Mouse (Mus musculus) midbrain, embryonic 10.5 days (tissue): ENCODE data around the gene Senp3. TPM values are rescaled to one million over a fixed set of nuclear protein-coding genes. Genes with fewer than 3 reads are reported as not detected.
"Not testable (repeated sequence)": the region's sequence is repeated elsewhere in the genome, so short reads cannot be mapped to it uniquely, and the experiment has no call there.

ENCODE experiments used
- DNase-seq: peaks from one replicate; pipeline ENCODE4 v3.0.0-alpha.2; 2017; ENCODE audit warnings: low spot score
- H3K27ac ChIP-seq: fragments of 300-500 bp; sonication (generic); replicated peaks from 2 replicates; pipeline ENCODE4 v1.5.1; 2016; ENCODE audit warnings: mild to moderate bottlenecking
- H3K27me3 ChIP-seq: fragments of 300-500 bp; sonication (generic); 2 replicates; pipeline ENCODE4 v1.6.1; 2016; ENCODE audit warnings: low read depth, mild to moderate bottlenecking; ENCODE audit not compliant: poor library complexity, severe bottlenecking
- H3K36me3 ChIP-seq: fragments of 300-500 bp; sonication (generic); 2 replicates; pipeline ENCODE4 v1.6.1; 2016; ENCODE audit warnings: mild to moderate bottlenecking, moderate library complexity
- H3K4me1 ChIP-seq: fragments of 300-500 bp; sonication (generic); 2 replicates; pipeline ENCODE4 v1.6.1; 2016
- H3K4me3 ChIP-seq: fragments of 300-500 bp; sonication (generic); 2 replicates; pipeline ENCODE4 v1.5.1; 2016; ENCODE audit warnings: mild to moderate bottlenecking, moderate library complexity
- H3K9me3 ChIP-seq: fragments of 300-500 bp; sonication (generic); replicated peaks from 2 replicates; pipeline ENCODE4 v1.6.1; 2016; ENCODE audit warnings: mild to moderate bottlenecking
- WGBS: fragments of 180-500 bp; shearing (Covaris S2); methylation state at CpG from one replicate; pipeline ENCODE4 v1.1.7; 2016; 5-methylcytosine and 5-hydroxymethylcytosine counted together
- polyA plus RNA-seq: library from polyadenylated mRNA; unstranded; fragments of >200 nt; fragmentation: Nextera tagmentation; extraction: Ambion mirVana; gene quantifications from 2 replicates; pipeline ENCODE4 v1.2.1, GENCODE M21; 2016

The Senp3 gene
- polyA plus RNA-seq, 1 experiment from 2014 or later, result 112 TPM

- peaks cover 96% of the 10 kb centered on the region for H3K36me3 ChIP-seq
- peak; percentile 73 for DNase-seq
- H3K4me1 ChIP-seq, result peaks cover 39% of the 10 kb centered on the region
- H3K4me3 ChIP-seq, result peak within 1 kb of the TSS; percentile 10; the same call in 1 of the 2 replicates
- WGBS, result 27% methylated on average over 34 of the region's 34 CpGs
- H3K9me3 ChIP-seq, result no peaks in the 10 kb centered on the region
- H3K27me3 ChIP-seq, result no peaks in the 10 kb centered on the region
- H3K27ac ChIP-seq, result 0 out of 2 replicates have a peak within 1 kb of the TSS, but pooled peaks have one; percentile 28
Measured at GRCm38 (mm10) chr11:69655264-69656064, 26.4 kb downstream of the Senp3 start, which contains the start of gene Sox15. Sox15 (plus strand) TSS chr11:69655314.

GRCm38 (mm10) chr11:69654760-69655159 is 27.1 kb downstream of the Senp3 start:
- H3K36me3 ChIP-seq, result peaks cover 96% of the 10 kb centered on the region
- H3K9me3 ChIP-seq, result no peaks in the 10 kb centered on the region
- H3K27ac ChIP-seq, result 0 out of 2 replicates have a peak overlapping the region, but pooled peaks have one; percentile 28
- 53% methylated on average over 9 of the region's 9 CpGs for WGBS
- no peaks in the 10 kb centered on the region for H3K27me3 ChIP-seq
- no peak overlapping the region for H3K4me3 ChIP-seq
- no peak for DNase-seq
- peaks cover 39% of the 10 kb centered on the region for H3K4me1 ChIP-seq

DNA sequence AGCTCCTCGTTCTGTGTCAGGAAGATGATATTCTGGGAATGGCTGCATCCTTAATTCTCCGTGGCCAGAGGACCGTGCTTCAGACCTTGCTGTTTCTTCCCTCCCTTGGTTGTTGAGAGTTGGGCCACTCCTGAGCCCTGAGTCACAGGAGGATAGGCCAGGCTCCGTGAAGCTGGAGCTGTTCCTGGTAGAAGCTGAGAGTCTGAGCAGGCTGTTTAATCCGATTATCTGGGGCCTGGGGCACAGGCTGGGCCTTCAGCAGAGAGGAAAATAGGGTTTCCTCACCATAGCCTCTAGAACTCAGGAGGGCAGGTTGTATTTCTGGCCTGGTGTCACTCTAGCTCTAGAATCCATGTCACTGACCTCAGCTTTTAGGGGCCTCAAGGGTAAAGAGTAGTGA is 28.5 kb downstream of the Senp3 start:
- WGBS, result 69% methylated on average over 5 of the region's 5 CpGs
- no peaks in the 10 kb centered on the region for H3K27me3 ChIP-seq
- H3K36me3 ChIP-seq, result peaks cover 97% of the 10 kb centered on the region
- no peak overlapping the region for H3K27ac ChIP-seq
- DNase-seq, result no peak
- H3K4me3 ChIP-seq, result no peak overlapping the region; the same call in 1 of the 2 replicates
- H3K4me1 ChIP-seq, result peaks cover 39% of the 10 kb centered on the region
- no peaks in the 10 kb centered on the region for H3K9me3 ChIP-seq

DNA sequence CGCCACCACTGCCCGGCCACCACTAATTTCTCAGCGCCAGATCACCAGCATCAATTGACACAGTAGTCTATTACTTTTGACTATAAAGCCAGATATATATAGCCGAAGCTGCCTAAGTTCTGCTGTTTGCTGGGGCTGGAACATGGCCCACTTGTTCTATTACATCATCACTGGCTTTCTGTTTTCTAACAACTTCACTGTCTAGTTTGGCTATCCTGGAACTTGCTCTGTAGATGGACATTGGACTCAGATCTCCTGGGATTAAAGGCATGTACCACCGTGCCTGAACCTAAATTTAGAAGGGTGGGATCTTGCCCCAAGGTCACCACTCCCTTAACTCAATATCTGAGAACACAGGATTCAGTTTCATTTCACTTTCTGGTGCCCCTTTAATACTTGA is 36.0 kb downstream of the Senp3 start:
- H3K27ac ChIP-seq, result no peak overlapping the region
- H3K4me1 ChIP-seq, result no peaks in the 10 kb centered on the region
- no peaks in the 10 kb centered on the region for H3K9me3 ChIP-seq
- H3K36me3 ChIP-seq, result peaks cover 99% of the 10 kb centered on the region
- 96% methylated on average over 5 of the region's 5 CpGs for WGBS
- DNase-seq, result no peak
- no peak overlapping the region for H3K4me3 ChIP-seq
- no peaks in the 10 kb centered on the region for H3K27me3 ChIP-seq

- Histone ChIP-seq H3K9me3 (no peaks in the 10 kb centered on the region), H3K27ac (no peak overlapping the region), H3K4me1 (peaks cover 34% of the 10 kb centered on the region), H3K36me3 (peaks cover 57% of the 10 kb centered on the region), H3K27me3 (no peaks in the 10 kb centered on the region), H3K4me3 (no peak overlapping the region)
- 94% methylated on average over 3 of the region's 3 CpGs for WGBS
- DNase-seq, result no peak
Measured at GRCm38 (mm10) chr11:69635471-69635870, 46.4 kb downstream of the Senp3 start.

- DNase-seq, result no peak
- Histone ChIP-seq H3K36me3 (peaks cover 36% of the 10 kb centered on the region), H3K27ac (peak overlapping the region; percentile 98), H3K9me3 (no peaks in the 10 kb centered on the region), H3K27me3 (no peaks in the 10 kb centered on the region), H3K4me3 (peak overlapping the region; percentile 99), H3K4me1 (peaks cover 34% of the 10 kb centered on the region)
- WGBS, result 1% methylated on average over 48 of the region's 50 CpGs
Measured at GRCm38 (mm10) chr11:69633128-69633866, 48.6 kb downstream of the Senp3 start.

DNA sequence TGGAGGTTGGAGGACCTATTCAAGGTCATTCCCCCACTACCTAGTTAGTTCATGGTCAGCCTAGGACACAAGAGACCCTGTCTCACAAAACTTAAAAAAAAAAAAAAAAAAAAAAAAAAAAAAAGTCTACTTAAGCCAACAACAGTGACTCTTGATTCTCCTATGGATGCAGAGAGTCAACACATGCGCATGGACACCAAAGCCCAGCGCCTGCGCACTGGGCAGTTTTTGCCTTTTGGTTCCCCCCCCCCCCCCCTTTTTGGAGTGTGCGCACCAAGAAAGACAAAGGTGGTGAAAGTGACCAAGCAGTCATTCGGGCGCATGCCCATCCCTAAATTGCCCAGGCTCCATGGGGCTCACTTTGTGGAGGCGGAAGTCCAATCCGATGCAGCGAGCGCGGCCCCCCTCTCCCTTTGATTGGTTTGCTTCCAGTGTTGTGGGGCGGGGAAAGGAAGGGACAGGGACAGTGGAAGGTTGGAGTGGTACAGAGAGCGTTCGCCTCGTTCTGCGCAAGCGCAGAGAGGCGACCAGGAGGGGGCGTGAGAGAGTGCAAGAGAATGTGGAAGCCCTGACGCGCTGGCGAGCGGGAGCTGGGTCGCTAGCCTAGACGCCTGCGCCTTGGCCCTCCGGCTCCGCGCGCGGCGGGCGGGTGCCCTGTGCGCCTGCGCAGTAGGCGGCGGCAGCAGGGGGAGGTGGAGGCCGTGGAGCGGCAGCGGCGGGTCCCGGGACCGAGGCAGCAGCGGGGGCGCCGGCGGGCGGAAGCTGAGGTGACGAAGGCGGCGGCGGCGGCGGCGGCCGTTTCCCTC is 49.4 kb downstream of the Senp3 start, which contains the start of gene Fxr2:
Fxr2 (plus strand) TSS at position 707 of the 806 bp plus-strand sequence.
- DNase-seq, result peak; percentile 100
- H3K27ac ChIP-seq, result peak within 1 kb of the TSS; percentile 98
- peaks cover 34% of the 10 kb centered on the region for H3K4me1 ChIP-seq
- peak within 1 kb of the TSS; percentile 99 for H3K4me3 ChIP-seq
- H3K27me3 ChIP-seq, result no peaks in the 10 kb centered on the region
- WGBS, result under 1% methylated on average over 50 of the region's 56 CpGs
- H3K36me3 ChIP-seq, result peaks cover 28% of the 10 kb centered on the region
- no peaks in the 10 kb centered on the region for H3K9me3 ChIP-seq

DNA sequence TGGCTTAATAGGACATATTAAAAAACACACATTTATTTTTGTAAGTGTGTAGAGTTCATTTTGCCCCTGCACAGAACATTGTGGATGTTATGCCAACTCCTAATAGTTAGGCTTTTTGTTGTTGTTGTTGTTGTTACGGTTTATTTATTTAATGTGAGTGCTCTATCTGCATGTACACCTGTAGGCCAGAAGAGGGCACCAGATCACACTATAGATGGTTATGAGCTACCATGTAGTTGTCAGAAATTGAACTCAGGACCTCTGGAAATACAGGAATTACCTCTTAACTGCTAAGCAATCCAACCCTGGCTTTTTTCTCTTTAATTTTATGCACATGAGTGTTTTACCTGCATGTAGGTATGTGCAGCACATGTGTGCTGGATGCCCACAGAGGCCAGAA is 52.1 kb downstream of the Senp3 start:
- WGBS, result 59% methylated on average over 1 of the region's 1 CpGs
- Histone ChIP-seq H3K27me3 (no peaks in the 10 kb centered on the region), H3K36me3 (peaks cover 4% of the 10 kb centered on the region; the same call in 1 of the 2 replicates), H3K4me3 (no peak overlapping the region), H3K27ac (no peak overlapping the region), H3K4me1 (peaks cover 25% of the 10 kb centered on the region), H3K9me3 (no peaks in the 10 kb centered on the region)
- no peak for DNase-seq

DNA sequence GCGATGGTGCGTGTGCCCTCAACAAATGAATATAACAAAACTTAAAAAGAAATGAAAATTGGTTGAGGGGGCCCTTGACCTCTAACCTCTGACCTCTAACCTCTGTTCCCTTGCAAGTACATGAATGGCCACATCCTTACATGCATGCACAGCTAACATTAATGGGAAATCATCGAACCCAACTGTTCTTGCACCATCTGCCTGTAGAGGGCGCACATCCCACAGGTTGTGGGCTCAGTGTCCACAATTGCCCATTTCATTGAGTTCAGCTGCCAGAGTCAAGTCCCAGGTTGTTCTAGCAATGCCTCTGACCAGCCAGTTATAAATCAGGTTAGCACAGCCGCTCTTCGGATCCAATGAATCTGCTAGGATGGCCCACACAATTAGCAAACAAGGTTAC is 53.6 kb downstream of the Senp3 start:
- no peaks in the 10 kb centered on the region for H3K27me3 ChIP-seq
- no peak overlapping the region for H3K27ac ChIP-seq
- H3K4me3 ChIP-seq, result no peak overlapping the region
- peak; percentile 83 for DNase-seq
- H3K36me3 ChIP-seq, result no peaks in the 10 kb centered on the region
- H3K9me3 ChIP-seq, result no peaks in the 10 kb centered on the region
- WGBS, result 40% methylated on average over 6 of the region's 6 CpGs
- peaks cover 14% of the 10 kb centered on the region for H3K4me1 ChIP-seq

- H3K27me3 ChIP-seq, H3K36me3 ChIP-seq, H3K9me3 ChIP-seq, DNase-seq, H3K4me3 ChIP-seq, H3K27ac ChIP-seq: not testable (repeated sequence)
- H3K4me1 ChIP-seq, result peaks cover 21% of the 10 kb centered on the region
- 75% methylated on average over 2 of the region's 2 CpGs for WGBS
Measured at GRCm38 (mm10) chr11:69624339-69624738, 57.5 kb downstream of the Senp3 start.
